9 mouse cellular contexts compared by ENCODE assay signal in the genomic region with DNA sequence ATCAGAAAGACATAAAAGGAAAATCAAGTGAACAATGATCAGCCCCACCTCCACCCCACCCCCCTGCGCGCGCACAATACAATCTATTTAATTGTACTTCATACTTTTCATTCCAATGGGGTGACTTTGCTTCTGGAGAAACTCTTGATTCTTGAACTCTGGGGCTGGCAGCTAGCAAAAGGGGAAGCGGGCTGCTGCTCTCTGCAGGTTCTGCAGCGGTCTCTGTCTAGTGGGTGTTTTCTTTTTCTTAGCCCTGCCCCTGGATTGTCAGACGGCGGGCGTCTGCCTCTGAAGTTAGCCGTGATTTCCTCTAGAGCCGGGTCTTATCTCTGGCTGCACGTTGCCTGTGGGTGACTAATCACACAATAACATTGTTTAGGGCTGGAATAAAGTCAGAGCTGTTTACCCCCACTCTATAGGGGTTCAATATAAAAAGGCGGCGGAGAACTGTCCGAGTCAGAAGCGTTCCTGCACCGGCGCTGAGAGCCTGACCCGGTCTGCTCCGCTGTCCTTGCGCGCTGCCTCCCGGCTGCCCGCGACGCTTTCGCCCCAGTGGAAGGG. TPM values are rescaled to one million over a fixed set of nuclear protein-coding genes. Genes with fewer than 3 reads are reported as not detected.
DNase-seq lines count a peak whose midpoint lies in the region; ATAC-seq and TF ChIP-seq lines count a peak whose summit lies in the region.
"Had no signal": no experiment of that assay in that cellular context is flagged by ENCODE, and none has a peak within 500 bp of the region (broad histone marks: within the 10 kb centered on the region; RNA-seq: fewer than 3 reads in every experiment).

A gene (plus strand): TSS at position 316 of the 561 bp plus-strand sequence.

- 2% methylated on average over 26 of the region's 26 CpGs for WGBS in cerebellum, adult 2 months
- WGBS in forebrain, embryonic 11.5 days, result under 1% methylated on average over 26 of the region's 26 CpGs
- WGBS in olfactory bulb, adult 2 months, result 2% methylated on average over 26 of the region's 26 CpGs

- H3K36me3 ChIP-seq in forebrain, embryonic 11.5 days (ENCODE audit: control insufficient read depth, insufficient read depth, low read length), result no peaks in the 10 kb centered on the region
- H3K36me3 ChIP-seq: G1E had no signal

- intact Hi-C loops in heart, postnatal 10 days (cut with DNase I), result loop anchor here (2.0 to 5.0 kb wide), 5 partner anchors 42 to 658 kb away; no protein-coding TSS in a partner anchor

- 0 out of 2 replicates have a peak, but pooled peaks have one; percentile 58 for ATAC-seq in forebrain, embryonic 11.5 days (replicated peaks; ENCODE audit: low FRiP score)

- peaks cover 3% of the 10 kb centered on the region; the same call in 1 of the 2 replicates for H3K27me3 ChIP-seq in cerebellum, adult 2 months (ENCODE audit: control insufficient read depth, insufficient read depth, low read length)
- H3K27me3 ChIP-seq in forebrain, embryonic 11.5 days (ENCODE audit: control insufficient read depth, insufficient read depth, low read length), result peaks cover 20% of the 10 kb centered on the region

- H3K4me1 ChIP-seq in cerebellum, adult 2 months (ENCODE audit: control insufficient read depth, insufficient read depth, low read length), result no peaks in the 10 kb centered on the region
- peaks cover 8% of the 10 kb centered on the region for H3K4me1 ChIP-seq in forebrain, embryonic 11.5 days (replicated peaks; ENCODE audit: control insufficient read depth, insufficient read depth, low read length)
- peaks cover 6% of the 10 kb centered on the region for H3K4me1 ChIP-seq in olfactory bulb, adult 2 months (ENCODE audit: control insufficient read depth, insufficient read depth, low read length)

- H3K27ac ChIP-seq in cerebellum, adult 2 months (ENCODE audit: insufficient read depth, low read length), result no peak within 1 kb of the TSS
- no peak within 1 kb of the TSS for H3K27ac ChIP-seq in forebrain, embryonic 11.5 days (ENCODE audit: low read depth, low read length)
- H3K27ac ChIP-seq in olfactory bulb, adult 2 months (ENCODE audit: insufficient read depth, low read depth, low read length), result no peak within 1 kb of the TSS

- H3K4me3 ChIP-seq in cerebellum, adult 2 months (replicated peaks; ENCODE audit: insufficient read depth, low read depth, low read length), result peak within 1 kb of the TSS; percentile 25
- peak within 1 kb of the TSS; percentile 32 for H3K4me3 ChIP-seq in forebrain, embryonic 11.5 days (ENCODE audit: low read depth, low read length)
- peak within 1 kb of the TSS; percentile 30 for H3K4me3 ChIP-seq in olfactory bulb, adult 2 months (ENCODE audit: insufficient read depth, low read depth, low read length)

- TF ChIP-seq POLR2A in cerebellum, adult 2 months (IDR thresholded peaks at IDR 0.05; ENCODE audit: borderline replicate concordance, insufficient read depth, low read length), result no peak
- TF ChIP-seq POLR2A in olfactory bulb, adult 2 months (IDR thresholded peaks at IDR 0.05; ENCODE audit: insufficient read depth, low read depth, low read length), result no peak

- no peaks in the 10 kb centered on the region for H3K9me3 ChIP-seq in forebrain, embryonic 11.5 days (ENCODE audit: control insufficient read depth, low read length)
- H3K9me3 ChIP-seq: G1E had no signal

- H3K9ac ChIP-seq in forebrain, embryonic 11.5 days (ENCODE audit: low read length), result peak within 1 kb of the TSS; percentile 23; the same call in 1 of the 2 replicates

- TF ChIP-seq CTCF in cerebellum, adult 2 months (IDR thresholded peaks at IDR 0.05; ENCODE audit: borderline replicate concordance, insufficient read depth, low read depth, low read length), result no peak
- no peak for TF ChIP-seq CTCF in olfactory bulb, adult 2 months (IDR thresholded peaks at IDR 0.05; ENCODE audit: insufficient read depth, low read depth, low read length)

- H3K4me2 ChIP-seq in forebrain, embryonic 11.5 days (ENCODE audit: low read depth, low read length, severe bottlenecking), result peak within 1 kb of the TSS; percentile 85

- peak; percentile 14 to 42 for DNase-seq in cerebellum, adult 2 months
- DNase-seq in cerebellum, adult 9-11 months, result no peak
- peak; percentile 29 for DNase-seq in adrenal gland, adult 8-10 months
- DNase-seq in forebrain, embryonic 11.5 days (ENCODE audit: low spot score), result peak; percentile 63
- DNase-seq in heart, postnatal 10 days, result peak; percentile 78 to 84
- peak; percentile 70 for DNase-seq in kidney, postnatal 14 days
- DNase-seq in lung, postnatal 14 days, result peak; percentile 74

RNA-seq across cellular contexts. Expression of the gene that starts here (rescaled TPM):
- 1.6 and 2.0 TPM in 2 replicates for polyA plus RNA-seq in cerebellum, adult 2 months (2012; rRNA removed)
- total RNA-seq in adrenal gland, adult 8-10 months (2022), result 1 to 10 TPM in 1 of 4 experiments, under 1 TPM in 3; 0.42 to 1.3 (median 0.81) TPM
- polyA plus RNA-seq in forebrain, embryonic 11.5 days (2014; fragmentation: Nextera tagmentation; extraction: Ambion mirVana), result 1.0 and 1.3 TPM in 2 replicates
- 1 to 10 TPM; 7.4 to 8.4 TPM for total RNA-seq in heart, postnatal 10 days (2021)
- polyA plus RNA-seq in olfactory bulb, adult 2 months (2012; ENCODE audit: insufficient read depth, insufficient read length, low replicate concordance, missing spikeins), result not detected in 2 replicates
- polyA plus RNA-seq: G1E had no signal
